29 mouse cellular contexts compared by ENCODE assay signal in genomic region chr2:122221378-122221777, GRCm38 (mm10). TPM values are rescaled to one million over a fixed set of nuclear protein-coding genes. Genes with fewer than 3 reads are reported as not detected.
DNase-seq lines count a peak whose midpoint lies in the region; ATAC-seq and TF ChIP-seq lines count a peak whose summit lies in the region.
"Had no signal": no experiment of that assay in that cellular context is flagged by ENCODE, and none has a peak within 500 bp of the region (broad histone marks: within the 10 kb centered on the region; RNA-seq: fewer than 3 reads in every experiment).

No protein-coding gene starts in this region.

- no peak for ATAC-seq in liver, embryonic 12.5 days
- ATAC-seq in intestine, embryonic 14.5 days (replicated peaks; ENCODE audit: low FRiP score, low TSS enrichment, low read depth): 0 out of 2 replicates have a peak, but pooled peaks have one; percentile 40
- no peak; the same call in 1 of the 2 replicates for ATAC-seq in intestine, postnatal 0 days
- ATAC-seq: forebrain, embryonic 13.5 days; forebrain, embryonic 16.5 days; hindbrain, postnatal 0 days had no signal

- H3K4me1 ChIP-seq in liver, embryonic 12.5 days: peaks cover 62% of the 10 kb centered on the region
- no peaks in the 10 kb centered on the region for H3K4me1 ChIP-seq in intestine, embryonic 14.5 days (replicated peaks; ENCODE audit: control insufficient read depth, insufficient read depth, low read length)
- H3K4me1 ChIP-seq in intestine, postnatal 0 days (replicated peaks; ENCODE audit: control insufficient read depth, insufficient read depth, low read length): no peaks in the 10 kb centered on the region
- H3K4me1 ChIP-seq: forebrain, embryonic 10.5 days; forebrain, embryonic 13.5 days; heart, embryonic 13.5 days had no signal

- DNase-seq in liver: no peak
- no peak for DNase-seq in intestine, embryonic 14.5 days (ENCODE audit: low spot score)
- no peak for DNase-seq in urinary bladder, postnatal 25 days (ENCODE audit: low spot score)
- no peak for DNase-seq in kidney, adult 18-20 months
- DNase-seq: adrenal gland, adult 2 months; adrenal gland, postnatal 14 days; cerebellum, adult 11 months; cerebellum, adult 2 months; cerebellum, postnatal 10 days; cerebellum, postnatal 36 days; gastrocnemius, postnatal 10 days; gastrocnemius, postnatal 36 days; heart, adult 2 months; heart, postnatal 14 days; heart, postnatal 4 days had no signal

- WGBS in liver, embryonic 12.5 days (ENCODE audit: insufficient replicate concordance): 19% methylated on average over 4 of the region's 4 CpGs
- WGBS in intestine, embryonic 14.5 days: 39% methylated on average over 4 of the region's 4 CpGs
- whole genome bisulfite sequencing in intestine, postnatal 0 days: 23% methylated on average over 4 of the region's 4 CpGs

- H3K9me3 ChIP-seq in liver, embryonic 12.5 days (replicated peaks): peaks cover 4% of the 10 kb centered on the region; the same call in 1 of the 2 replicates
- no peaks in the 10 kb centered on the region for H3K9me3 ChIP-seq in intestine, embryonic 14.5 days (ENCODE audit: control insufficient read depth, low read length)
- H3K9me3 ChIP-seq in intestine, postnatal 0 days (ENCODE audit: control insufficient read depth): no peaks in the 10 kb centered on the region
- H3K9me3 ChIP-seq: forebrain, embryonic 10.5 days; forebrain, embryonic 13.5 days; heart, embryonic 10.5 days; heart, embryonic 13.5 days had no signal

- H3K4me2 ChIP-seq in liver, embryonic 12.5 days: no peak overlapping the region
- no peak overlapping the region for H3K4me2 ChIP-seq in intestine, embryonic 14.5 days (ENCODE audit: low read length)
- 0 out of 2 replicates have a peak overlapping the region, but pooled peaks have one; percentile 10 for H3K4me2 ChIP-seq in intestine, postnatal 0 days (replicated peaks; ENCODE audit: low read depth)
- H3K4me2 ChIP-seq: forebrain, embryonic 13.5 days; heart, embryonic 13.5 days; hindbrain, embryonic 14.5 days had no signal

- no peak for TF ChIP-seq CTCF in intestine, postnatal 0 days (IDR thresholded peaks at IDR 0.05; ENCODE audit: low read depth)

- 0 out of 2 replicates have a peak overlapping the region, but pooled peaks have one; percentile 20 for H3K27ac ChIP-seq in liver, embryonic 12.5 days
- no peak overlapping the region for H3K27ac ChIP-seq in intestine, embryonic 14.5 days (ENCODE audit: low read depth)
- H3K27ac ChIP-seq in intestine, postnatal 0 days (ENCODE audit: low read depth, low read length): no peak overlapping the region
- H3K27ac ChIP-seq: forebrain, embryonic 10.5 days; forebrain, embryonic 13.5 days; heart, adult 2 months; heart, embryonic 10.5 days; heart, embryonic 13.5 days; hindbrain, embryonic 14.5 days; hindbrain, postnatal 0 days had no signal

- no peak overlapping the region for H3K9ac ChIP-seq in liver, embryonic 12.5 days
- H3K9ac ChIP-seq in intestine, embryonic 14.5 days (ENCODE audit: low read length): no peak overlapping the region
- no peak overlapping the region for H3K9ac ChIP-seq in intestine, postnatal 0 days (ENCODE audit: low read depth, low read length)
- H3K9ac ChIP-seq: forebrain, embryonic 13.5 days; heart, embryonic 13.5 days; hindbrain, embryonic 14.5 days had no signal

- no peaks in the 10 kb centered on the region for H3K36me3 ChIP-seq in liver, embryonic 12.5 days
- H3K36me3 ChIP-seq in intestine, embryonic 14.5 days (ENCODE audit: control insufficient read depth, insufficient read depth, low read length): no peaks in the 10 kb centered on the region
- H3K36me3 ChIP-seq in intestine, postnatal 0 days (ENCODE audit: control insufficient read depth, insufficient read depth): no peaks in the 10 kb centered on the region
- H3K36me3 ChIP-seq: forebrain, embryonic 10.5 days; heart, embryonic 10.5 days; heart, embryonic 13.5 days had no signal

- no peaks in the 10 kb centered on the region for H3K27me3 ChIP-seq in liver, embryonic 12.5 days (replicated peaks)
- H3K27me3 ChIP-seq in intestine, embryonic 14.5 days (replicated peaks; ENCODE audit: control insufficient read depth, insufficient read depth, low read length): no peaks in the 10 kb centered on the region
- H3K27me3 ChIP-seq in intestine, postnatal 0 days (replicated peaks; ENCODE audit: control insufficient read depth, insufficient read depth, low read length): no peaks in the 10 kb centered on the region
- H3K27me3 ChIP-seq: forebrain, embryonic 13.5 days; heart, embryonic 13.5 days had no signal

- no peak overlapping the region for H3K4me3 ChIP-seq in liver, embryonic 12.5 days
- H3K4me3 ChIP-seq in intestine, embryonic 14.5 days (ENCODE audit: low read depth, low read length): no peak overlapping the region
- H3K4me3 ChIP-seq in intestine, postnatal 0 days (ENCODE audit: low read depth, low read length): no peak overlapping the region
- H3K4me3 ChIP-seq: forebrain, embryonic 10.5 days; forebrain, embryonic 13.5 days; heart, adult 2 months; heart, embryonic 10.5 days; heart, embryonic 13.5 days had no signal

RNA-seq across cellular contexts. Expression of gene Sord, which starts 13.2 kb away (rescaled TPM):
- polyA plus RNA-seq in liver, embryonic 12.5 days (2016; fragmentation: Nextera tagmentation; extraction: Ambion mirVana): 159 and 163 TPM in 2 replicates
- 53.7 and 65.1 TPM in 2 replicates for polyA plus RNA-seq in intestine, embryonic 14.5 days (2014; fragmentation: Nextera tagmentation; extraction: Ambion mirVana)
- polyA plus RNA-seq in intestine, postnatal 0 days (2015; fragmentation: Nextera tagmentation; extraction: Ambion mirVana): 136 and 172 TPM in 2 replicates

RNA-seq across cellular contexts. Expression of gene Terb2, which starts 35.3 kb away (rescaled TPM):
- polyA plus RNA-seq in liver, embryonic 12.5 days (2016; fragmentation: Nextera tagmentation; extraction: Ambion mirVana): not detected in 2 replicates
- polyA plus RNA-seq in intestine, embryonic 14.5 days (2014; fragmentation: Nextera tagmentation; extraction: Ambion mirVana): not detected in 2 replicates
- not detected in 2 replicates for polyA plus RNA-seq in intestine, postnatal 0 days (2015; fragmentation: Nextera tagmentation; extraction: Ambion mirVana)
- polyA plus RNA-seq: adrenal gland, adult 2 months; cerebellum, adult 2 months; cortical plate, adult 2 months; embryonic facial prominence, embryonic 11.5 days; embryonic facial prominence, embryonic 14.5 days; forebrain, embryonic 10.5 days; forebrain, embryonic 13.5 days; forebrain, embryonic 16.5 days; heart, adult 2 months; heart, embryonic 10.5 days; heart, embryonic 13.5 days; heart, embryonic 16.5 days; hindbrain, embryonic 11.5 days; hindbrain, embryonic 14.5 days; hindbrain, postnatal 0 days had no signal

RNA-seq across cellular contexts. Expression of gene Patl2, which starts 35.4 kb away (rescaled TPM):
- 0.05 TPM in 1 of 2 replicates, not detected in the other for polyA plus RNA-seq in liver, embryonic 12.5 days (2016; fragmentation: Nextera tagmentation; extraction: Ambion mirVana)
- 0.13 TPM in 1 of 2 replicates, not detected in the other for polyA plus RNA-seq in intestine, embryonic 14.5 days (2014; fragmentation: Nextera tagmentation; extraction: Ambion mirVana)
- polyA plus RNA-seq in intestine, postnatal 0 days (2015; fragmentation: Nextera tagmentation; extraction: Ambion mirVana): 0.04 and 0.05 TPM in 2 replicates
- polyA plus RNA-seq: adrenal gland, adult 2 months; embryonic facial prominence, embryonic 14.5 days; forebrain, embryonic 10.5 days; forebrain, embryonic 13.5 days; forebrain, embryonic 16.5 days; heart, adult 2 months; heart, embryonic 13.5 days; hindbrain, embryonic 14.5 days had no signal
